Mouse (Mus musculus) heart, postnatal 0 days (tissue): Measurements from ENCODE around the gene Unc13b.

ENCODE experiments used
- CTCF ChIP-seq: IDR thresholded peaks from 2 replicates; pipeline ENCODE4 v1.5.1; 2016; ENCODE audit warnings: antibody characterized with exemption, control low read depth, low read depth
- EP300 ChIP-seq: IDR thresholded peaks from 2 replicates; pipeline ENCODE4 v1.6.1; 2016; ENCODE audit warnings: antibody characterized with exemption, low read depth

GRCm38 (mm10) chr4:43010161-43011038, 48.4 kb upstream of the Unc13b start, which contains the start of gene Fancg:
- TF ChIP-seq CTCF (no peak), EP300 (no peak)
